Mouse (Mus musculus): Measurements from ENCODE around the gene Rpl18.

DNA sequence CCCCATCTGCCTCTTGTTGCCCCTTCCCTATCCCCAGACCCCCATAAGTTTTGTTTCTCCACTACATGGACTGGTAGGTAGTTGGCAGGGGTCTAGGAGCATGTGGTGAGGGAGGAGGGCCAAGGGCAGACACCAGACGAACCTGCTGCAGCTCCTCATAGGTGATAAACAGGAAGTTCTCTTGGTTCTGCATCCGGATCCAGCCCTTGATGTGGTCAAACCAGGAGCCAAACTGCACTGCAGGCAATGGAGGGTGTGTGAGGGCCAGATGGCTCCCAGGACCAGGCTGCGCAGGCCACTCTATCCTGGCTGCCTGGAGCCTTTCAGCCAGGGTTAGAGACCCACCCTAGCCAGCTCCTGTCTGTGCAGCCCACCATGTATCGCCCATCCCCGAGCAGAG is 18.2 kb downstream of the Rpl18 start:
- TF ChIP-seq CTCF (IDR thresholded peaks at IDR 0.05; ENCODE audit: low read depth): no peak
- no peak for TF ChIP-seq EP300 (optimal IDR thresholded peaks at IDR 0.05)

All from stomach, postnatal 0 days (tissue).